Mouse (Mus musculus): ENCODE results near the gene Prdm2. TPM values are rescaled to one million over a fixed set of nuclear protein-coding genes. Genes with fewer than 3 reads are reported as not detected.

The Prdm2 gene
- polyA plus RNA-seq, 1 experiment, result 9.2 TPM

- H3K79me3 ChIP-seq (ENCODE audit: low read depth), result no peaks in the 10 kb centered on the region
- TF ChIP-seq MYOD1 (IDR thresholded peaks at IDR 0.05; ENCODE audit: control insufficient read depth, insufficient read length, low read depth) (no peak), CTCF (IDR thresholded peaks at IDR 0.05; ENCODE audit: control insufficient read depth, insufficient read depth, insufficient read length) (no peak), USF1 (IDR thresholded peaks at IDR 0.05; ENCODE audit: low read depth) (no peak), MAX (IDR thresholded peaks at IDR 0.05) (no peak), FOSL1 (IDR thresholded peaks at IDR 0.05; ENCODE audit: insufficient read depth, low read length, poor library complexity, severe bottlenecking) (no peak), MYOG (IDR thresholded peaks at IDR 0.05; ENCODE audit: control insufficient read depth, extremely low read depth, insufficient read length) (no peak), CEBPB (IDR thresholded peaks at IDR 0.05; ENCODE audit: low read depth) (no peak)
- no peaks in the 10 kb centered on the region for H3K79me2 ChIP-seq (ENCODE audit: control insufficient read depth, insufficient read depth)
- no peaks in the 10 kb centered on the region for H3K27me3 ChIP-seq (ENCODE audit: control insufficient read depth, insufficient read depth, insufficient read length)
- no peak overlapping the region for H3ac ChIP-seq (ENCODE audit: control insufficient read depth, insufficient read length, low read depth)
- H3K4me3 ChIP-seq (ENCODE audit: insufficient read depth, poor library complexity, severe bottlenecking), result no peak overlapping the region
- no peaks in the 10 kb centered on the region for H3K36me3 ChIP-seq (ENCODE audit: control insufficient read depth, insufficient read depth)
Observed at GRCm38 (mm10) chr4:143231790-143232422, 19.1 kb upstream of the Prdm2 start.

GRCm38 (mm10) chr4:143231110-143231509, 18.3 kb upstream of the Prdm2 start:
- Histone ChIP-seq H3K27me3 (ENCODE audit: control insufficient read depth, insufficient read depth, insufficient read length) (no peaks in the 10 kb centered on the region), H3K4me3 (ENCODE audit: insufficient read depth, poor library complexity, severe bottlenecking) (no peak overlapping the region), H3K79me2 (ENCODE audit: control insufficient read depth, insufficient read depth) (no peaks in the 10 kb centered on the region), H3K36me3 (ENCODE audit: control insufficient read depth, insufficient read depth) (no peaks in the 10 kb centered on the region), H3ac (ENCODE audit: control insufficient read depth, insufficient read length, low read depth) (no peak overlapping the region), H3K79me3 (ENCODE audit: low read depth) (no peaks in the 10 kb centered on the region)
- TF ChIP-seq CTCF (IDR thresholded peaks at IDR 0.05; ENCODE audit: control insufficient read depth, insufficient read depth, insufficient read length), result no peak
- no peak for TF ChIP-seq MYOD1 (IDR thresholded peaks at IDR 0.05; ENCODE audit: control insufficient read depth, insufficient read length, low read depth)
- no peak for TF ChIP-seq MYOG (IDR thresholded peaks at IDR 0.05; ENCODE audit: control insufficient read depth, extremely low read depth, insufficient read length)
- no peak for TF ChIP-seq FOSL1 (IDR thresholded peaks at IDR 0.05; ENCODE audit: insufficient read depth, low read length, poor library complexity, severe bottlenecking)
- no peak for TF ChIP-seq CEBPB (IDR thresholded peaks at IDR 0.05; ENCODE audit: low read depth)
- no peak for TF ChIP-seq USF1 (IDR thresholded peaks at IDR 0.05; ENCODE audit: low read depth)
- TF ChIP-seq MAX (IDR thresholded peaks at IDR 0.05), result no peak

- Histone ChIP-seq H3K27me3 (ENCODE audit: control insufficient read depth, insufficient read depth, insufficient read length) (no peaks in the 10 kb centered on the region), H3K79me2 (ENCODE audit: control insufficient read depth, insufficient read depth) (no peaks in the 10 kb centered on the region), H3K36me3 (ENCODE audit: control insufficient read depth, insufficient read depth) (no peaks in the 10 kb centered on the region), H3K79me3 (ENCODE audit: low read depth) (no peaks in the 10 kb centered on the region), H3K4me3 (ENCODE audit: insufficient read depth, poor library complexity, severe bottlenecking) (no peak overlapping the region), H3ac (ENCODE audit: control insufficient read depth, insufficient read length, low read depth) (no peak overlapping the region)
- TF ChIP-seq MAX (IDR thresholded peaks at IDR 0.05) (no peak), MYOD1 (IDR thresholded peaks at IDR 0.05; ENCODE audit: control insufficient read depth, insufficient read length, low read depth) (no peak), CTCF (IDR thresholded peaks at IDR 0.05; ENCODE audit: control insufficient read depth, insufficient read depth, insufficient read length) (no peak), USF1 (IDR thresholded peaks at IDR 0.05; ENCODE audit: low read depth) (no peak), FOSL1 (IDR thresholded peaks at IDR 0.05; ENCODE audit: insufficient read depth, low read length, poor library complexity, severe bottlenecking) (no peak), MYOG (IDR thresholded peaks at IDR 0.05; ENCODE audit: control insufficient read depth, extremely low read depth, insufficient read length) (no peak), CEBPB (IDR thresholded peaks at IDR 0.05; ENCODE audit: low read depth) (no peak)
Observed at GRCm38 (mm10) chr4:143227976-143228375, 15.2 kb upstream of the Prdm2 start.

- H3K36me3 ChIP-seq (ENCODE audit: control insufficient read depth, insufficient read depth), result no peaks in the 10 kb centered on the region
- H3K79me3 ChIP-seq (ENCODE audit: low read depth), result no peaks in the 10 kb centered on the region
- TF ChIP-seq USF1 (IDR thresholded peaks at IDR 0.05; ENCODE audit: low read depth) (no peak), MYOG (IDR thresholded peaks at IDR 0.05; ENCODE audit: control insufficient read depth, extremely low read depth, insufficient read length) (no peak), MAX (IDR thresholded peaks at IDR 0.05) (no peak), CTCF (IDR thresholded peaks at IDR 0.05; ENCODE audit: control insufficient read depth, insufficient read depth, insufficient read length) (no peak), FOSL1 (IDR thresholded peaks at IDR 0.05; ENCODE audit: insufficient read depth, low read length, poor library complexity, severe bottlenecking) (no peak), MYOD1 (IDR thresholded peaks at IDR 0.05; ENCODE audit: control insufficient read depth, insufficient read length, low read depth) (no peak), CEBPB (IDR thresholded peaks at IDR 0.05; ENCODE audit: low read depth) (no peak)
- no peak overlapping the region for H3K4me3 ChIP-seq (ENCODE audit: insufficient read depth, poor library complexity, severe bottlenecking)
- no peak overlapping the region for H3ac ChIP-seq (ENCODE audit: control insufficient read depth, insufficient read length, low read depth)
- no peaks in the 10 kb centered on the region for H3K27me3 ChIP-seq (ENCODE audit: control insufficient read depth, insufficient read depth, insufficient read length)
- no peaks in the 10 kb centered on the region for H3K79me2 ChIP-seq (ENCODE audit: control insufficient read depth, insufficient read depth)
Observed at GRCm38 (mm10) chr4:143225886-143226285, 13.1 kb upstream of the Prdm2 start.

GRCm38 (mm10) chr4:143219316-143219751, 6.5 kb upstream of the Prdm2 start:
- no peaks in the 10 kb centered on the region for H3K36me3 ChIP-seq (ENCODE audit: control insufficient read depth, insufficient read depth)
- H3K27me3 ChIP-seq (ENCODE audit: control insufficient read depth, insufficient read depth, insufficient read length), result no peaks in the 10 kb centered on the region
- H3K79me2 ChIP-seq (ENCODE audit: control insufficient read depth, insufficient read depth), result no peaks in the 10 kb centered on the region
- TF ChIP-seq CEBPB (IDR thresholded peaks at IDR 0.05; ENCODE audit: low read depth) (no peak), USF1 (IDR thresholded peaks at IDR 0.05; ENCODE audit: low read depth) (no peak), CTCF (IDR thresholded peaks at IDR 0.05; ENCODE audit: control insufficient read depth, insufficient read depth, insufficient read length) (no peak), MYOD1 (IDR thresholded peaks at IDR 0.05; ENCODE audit: control insufficient read depth, insufficient read length, low read depth) (no peak), MAX (IDR thresholded peaks at IDR 0.05) (no peak), MYOG (IDR thresholded peaks at IDR 0.05; ENCODE audit: control insufficient read depth, extremely low read depth, insufficient read length) (no peak), FOSL1 (IDR thresholded peaks at IDR 0.05; ENCODE audit: insufficient read depth, low read length, poor library complexity, severe bottlenecking) (no peak)
- no peaks in the 10 kb centered on the region for H3K79me3 ChIP-seq (ENCODE audit: low read depth)
- no peak overlapping the region for H3K4me3 ChIP-seq (ENCODE audit: insufficient read depth, poor library complexity, severe bottlenecking)
- no peak overlapping the region for H3ac ChIP-seq (ENCODE audit: control insufficient read depth, insufficient read length, low read depth)

All from C2C12 (cell line).